Mouse (Mus musculus): ENCODE measurements around the gene Ptger4.

GRCm38 (mm10) chr15:5273981-5274380, 30.0 kb upstream of the Ptger4 start:
- TF ChIP-seq POLR2A (IDR thresholded peaks at IDR 0.05; ENCODE audit: extremely low read depth, insufficient read depth, low read length) (no peak), CTCF (IDR thresholded peaks at IDR 0.05; ENCODE audit: low read depth, low read length) (no peak)

Data from liver, adult 2 months (tissue).